ENCODE assay signal across 8 mouse cellular contexts in the genomic region with DNA sequence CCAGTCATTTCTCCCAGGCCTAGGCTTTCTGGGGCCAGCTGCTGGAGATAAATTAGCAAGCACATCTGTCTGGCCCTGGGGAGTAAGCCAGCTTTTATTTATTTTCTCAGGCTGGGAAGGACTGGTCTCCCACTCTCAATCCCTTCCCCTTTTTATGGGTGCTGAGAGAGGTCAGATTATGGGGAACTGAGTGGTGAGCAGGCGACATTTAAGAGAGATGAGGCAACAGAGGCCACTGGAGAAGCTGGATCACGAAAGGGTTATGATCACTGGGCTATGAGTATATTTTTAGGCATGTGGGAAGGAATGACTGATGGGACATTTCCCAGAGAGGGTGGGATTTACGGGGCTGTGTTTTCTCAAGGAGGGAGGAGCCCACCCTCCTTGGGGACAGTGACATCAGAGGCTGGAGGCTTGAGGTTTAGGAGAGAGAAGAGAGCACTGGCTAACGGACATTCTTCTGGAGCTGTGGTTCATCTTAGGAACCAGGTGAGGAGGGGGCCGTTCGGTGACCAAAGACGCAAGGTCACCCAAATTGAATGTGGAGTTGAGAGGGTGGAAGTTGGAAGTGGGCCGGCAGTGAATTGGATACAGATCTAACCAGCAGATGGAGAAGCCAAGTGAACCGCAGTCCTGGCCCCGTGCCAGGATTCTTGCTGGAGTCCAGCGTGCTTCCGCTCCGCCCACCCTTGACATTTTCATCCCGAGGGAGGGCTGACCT.
DNase-seq lines count a peak whose midpoint lies in the region; ATAC-seq and TF ChIP-seq lines count a peak whose summit lies in the region.

No protein-coding gene starts in this region.

- no peaks in the 10 kb centered on the region for H3K9me3 ChIP-seq in limb, embryonic 13.5 days
- no peaks in the 10 kb centered on the region for H3K9me3 ChIP-seq in neural tube, embryonic 13.5 days

- H3K36me3 ChIP-seq in thymus, adult 2 months (ENCODE audit: control insufficient read depth, insufficient read depth, low read length) = no peaks in the 10 kb centered on the region
- no peaks in the 10 kb centered on the region for H3K36me3 ChIP-seq in limb, embryonic 13.5 days
- H3K36me3 ChIP-seq in neural tube, embryonic 13.5 days = no peaks in the 10 kb centered on the region

- peaks cover 10% of the 10 kb centered on the region for H3K4me1 ChIP-seq in thymus, adult 2 months (replicated peaks; ENCODE audit: control insufficient read depth, insufficient read depth, low read length)
- peaks cover 51% of the 10 kb centered on the region for H3K4me1 ChIP-seq in limb, embryonic 13.5 days
- H3K4me1 ChIP-seq in neural tube, embryonic 13.5 days (replicated peaks) = peaks cover 29% of the 10 kb centered on the region

- H3K9ac ChIP-seq in limb, embryonic 13.5 days = no peak overlapping the region
- no peak overlapping the region for H3K9ac ChIP-seq in neural tube, embryonic 13.5 days

- peak overlapping the region; percentile 46 for H3K4me2 ChIP-seq in limb, embryonic 13.5 days (replicated peaks)
- peak overlapping the region; percentile 24 for H3K4me2 ChIP-seq in neural tube, embryonic 13.5 days

- TF ChIP-seq POLR2A in thymus, adult 2 months (IDR thresholded peaks at IDR 0.05; ENCODE audit: control insufficient read depth, extremely low read depth, insufficient read depth, low read length, poor library complexity) = no peak

- H3K27ac ChIP-seq in thymus, adult 2 months (ENCODE audit: control insufficient read depth, insufficient read depth, low read length) = no peak overlapping the region
- H3K27ac ChIP-seq in limb, embryonic 13.5 days = peak overlapping the region; percentile 29; the same call in 1 of the 2 replicates
- peak overlapping the region; percentile 28; the same call in 1 of the 2 replicates for H3K27ac ChIP-seq in neural tube, embryonic 13.5 days (replicated peaks)

- peak; percentile 57 for ATAC-seq in limb, embryonic 13.5 days (ENCODE audit: low FRiP score, low read depth)
- ATAC-seq in neural tube, embryonic 13.5 days (ENCODE audit: low read depth) = peak; percentile 56

- peak; percentile 28 for DNase-seq in thymus, postnatal 4 days
- no peak for DNase-seq in thymus, adult 2 months
- peak; percentile 67 to 69 for DNase-seq in cerebellum, postnatal 36 days
- DNase-seq in heart, adult 11 months = peak; percentile 99
- DNase-seq in kidney, adult 18-20 months = peak; percentile 92
- DNase-seq in urinary bladder, postnatal 25 days (ENCODE audit: low spot score) = peak; percentile 75

- H3K4me3 ChIP-seq in thymus, adult 2 months (ENCODE audit: control insufficient read depth, insufficient read depth, low read length) = no peak overlapping the region
- no peak overlapping the region for H3K4me3 ChIP-seq in limb, embryonic 13.5 days
- no peak overlapping the region for H3K4me3 ChIP-seq in neural tube, embryonic 13.5 days

- 35% methylated on average over 14 of the region's 14 CpGs for WGBS in thymus, adult 2 months
- 24% methylated on average over 14 of the region's 14 CpGs for WGBS in limb, embryonic 13.5 days
- 48% methylated on average over 14 of the region's 14 CpGs for WGBS in neural tube, embryonic 13.5 days

- TF ChIP-seq CTCF in thymus, adult 2 months (IDR thresholded peaks at IDR 0.05; ENCODE audit: borderline replicate concordance, control insufficient read depth, extremely low read depth, insufficient read depth, low read length, poor library complexity) = no peak

- no peaks in the 10 kb centered on the region for H3K27me3 ChIP-seq in thymus, adult 2 months (ENCODE audit: control insufficient read depth, insufficient read depth, low read length)
- no peaks in the 10 kb centered on the region for H3K27me3 ChIP-seq in limb, embryonic 13.5 days
- no peaks in the 10 kb centered on the region for H3K27me3 ChIP-seq in neural tube, embryonic 13.5 days
